Mouse (Mus musculus): Measurements from ENCODE around the gene Tnrc18.
"Not testable (repeated sequence)": the region's sequence is repeated elsewhere in the genome, so short reads cannot be mapped to it uniquely, and the experiment has no call there.

Tnrc18 gene

GRCm38 (mm10) chr5:142817524-142818434 lies at the start of gene Tnrc18:
Gene Tnrc18 (minus strand): TSS chr5:142817662.
- DNase-seq (ENCODE audit: low spot score in 2 of 2), result peak; percentile 99 to 100

- peak; percentile 50 to 80 for DNase-seq (ENCODE audit: low spot score in 2 of 2)
Measured at GRCm38 (mm10) chr5:142857763-142858229, 40.3 kb upstream of the Tnrc18 start.

- DNase-seq (ENCODE audit: low spot score in 2 of 2), result no peak
Measured at GRCm38 (mm10) chr5:142856408-142856807, 38.9 kb upstream of the Tnrc18 start.

- peak; percentile 45 to 79 for DNase-seq (ENCODE audit: low spot score in 2 of 2)
Measured at GRCm38 (mm10) chr5:142854877-142855276, 37.4 kb upstream of the Tnrc18 start.

DNA sequence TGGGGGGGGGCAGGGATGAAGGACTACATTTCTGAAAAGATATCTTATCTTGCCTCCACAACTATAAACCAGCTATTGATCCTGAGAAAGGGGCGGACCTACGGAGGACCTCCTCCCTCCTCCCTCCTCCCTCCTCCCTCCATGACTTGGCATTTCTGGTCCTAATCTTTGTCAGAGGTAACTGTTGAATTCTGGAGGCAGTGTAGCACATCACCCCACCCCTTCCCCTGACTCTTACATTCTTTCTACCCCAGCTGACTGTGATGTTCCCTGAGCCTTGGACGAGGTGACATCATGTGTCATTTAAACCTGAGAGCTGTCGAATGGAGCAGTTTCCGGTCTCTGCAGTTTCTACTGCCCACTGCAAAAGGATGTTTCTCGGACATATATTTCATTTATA lies 36.1 kb upstream of the Tnrc18 start:
- DNase-seq (ENCODE audit: low spot score in 2 of 2), result no peak

DNA sequence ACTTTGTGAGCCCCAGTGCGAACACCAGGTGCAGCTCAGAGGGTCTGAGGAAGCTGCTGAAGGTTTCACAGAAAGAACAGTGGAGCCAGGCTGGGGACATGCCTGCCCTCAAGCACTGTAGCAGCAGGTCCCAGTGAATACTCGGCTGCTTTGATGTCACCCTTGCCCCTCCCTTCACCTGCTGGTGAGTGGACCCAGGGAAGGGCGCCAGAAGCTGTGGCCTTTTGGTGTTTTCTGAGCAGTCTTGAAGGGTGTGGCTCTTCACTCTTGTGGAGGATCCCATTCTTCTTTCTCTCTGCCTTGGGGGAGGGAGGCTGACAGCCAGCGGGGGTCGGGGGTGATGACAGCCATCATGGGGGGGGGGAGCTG lies 34.2 kb upstream of the Tnrc18 start:
- no peak for DNase-seq (ENCODE audit: low spot score in 2 of 2)

DNA sequence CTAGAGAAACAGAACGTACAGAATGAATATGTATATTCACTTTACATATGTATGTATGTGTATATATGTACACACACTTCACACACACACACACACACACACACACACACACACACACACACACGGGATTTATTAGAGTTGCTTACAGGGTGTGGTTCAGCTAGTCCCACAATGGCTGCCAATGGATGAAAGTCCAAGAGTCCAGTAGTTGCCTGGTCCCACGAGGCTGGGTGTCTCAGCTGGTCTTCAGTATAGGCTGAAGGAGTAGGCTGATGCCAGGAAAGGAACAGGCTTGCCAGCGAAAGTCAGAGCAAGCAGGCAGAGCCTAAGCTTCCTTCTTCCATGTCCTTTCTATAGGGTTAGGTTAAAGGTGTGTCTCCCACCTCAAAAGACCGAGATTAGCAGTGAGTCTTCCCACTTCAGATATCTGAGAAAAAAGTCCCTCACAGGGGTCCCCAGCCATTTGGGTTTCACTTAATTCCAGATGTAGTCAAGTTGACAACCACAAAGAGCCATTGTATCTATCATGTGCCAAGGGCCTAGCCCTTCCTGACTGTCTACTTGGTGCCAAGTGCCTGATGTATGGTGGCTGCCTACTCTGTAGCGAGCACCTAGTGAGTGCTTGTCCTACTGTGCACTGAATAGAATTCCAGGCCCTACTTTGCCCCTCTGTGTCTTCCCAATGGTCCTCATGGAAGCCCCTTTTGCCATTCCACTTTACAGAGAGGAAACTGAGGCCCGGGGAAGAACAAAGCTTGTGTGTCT lies 33.6 kb upstream of the Tnrc18 start:
- no peak for DNase-seq (ENCODE audit: low spot score in 2 of 2)

GRCm38 (mm10) chr5:142850476-142850875 lies 33.0 kb upstream of the Tnrc18 start:
- DNase-seq (ENCODE audit: low spot score in 2 of 2), result no peak

- no peak for DNase-seq (ENCODE audit: low spot score in 2 of 2)
Measured at GRCm38 (mm10) chr5:142848911-142849310, 31.4 kb upstream of the Tnrc18 start.

- DNase-seq (ENCODE audit: low spot score in 2 of 2), result no peak
Measured at GRCm38 (mm10) chr5:142848149-142848548, 30.7 kb upstream of the Tnrc18 start.

GRCm38 (mm10) chr5:142844467-142844866 lies 27.0 kb upstream of the Tnrc18 start:
- no peak for DNase-seq (ENCODE audit: low spot score in 2 of 2)

DNA sequence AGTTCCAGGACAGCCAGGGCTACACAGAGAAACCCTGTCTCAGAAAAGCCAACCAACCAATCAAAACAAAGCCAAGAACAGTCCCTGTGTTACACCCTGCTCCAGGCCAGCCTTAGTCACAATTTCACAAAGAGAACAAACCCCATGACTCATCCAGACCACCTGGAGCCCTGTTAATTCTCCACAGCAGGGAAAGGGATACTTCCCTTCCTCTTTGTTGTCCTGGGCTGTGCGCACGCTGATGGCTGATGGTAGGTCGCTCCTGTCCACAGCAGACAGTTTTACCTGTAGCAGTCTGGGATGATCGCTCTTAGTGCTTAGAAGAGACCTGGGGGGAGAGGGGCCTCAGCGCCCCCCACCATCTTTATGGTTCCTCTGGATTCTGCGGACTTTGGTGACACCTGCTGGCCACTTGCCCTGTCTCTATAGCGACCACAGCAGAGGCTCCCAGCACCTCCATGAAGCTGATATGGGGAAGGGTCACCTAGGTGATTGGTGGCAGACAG lies 24.7 kb upstream of the Tnrc18 start:
- peak in 1 of 2 experiments; percentile 26 for DNase-seq (ENCODE audit: low spot score in 2 of 2)

- DNase-seq (ENCODE audit: low spot score in 2 of 2), result no peak
Measured at GRCm38 (mm10) chr5:142841372-142842136, 24.1 kb upstream of the Tnrc18 start.

GRCm38 (mm10) chr5:142837427-142837826 lies 20.0 kb upstream of the Tnrc18 start:
- not testable (repeated sequence) for DNase-seq (ENCODE audit: low spot score in 2 of 2)

DNA sequence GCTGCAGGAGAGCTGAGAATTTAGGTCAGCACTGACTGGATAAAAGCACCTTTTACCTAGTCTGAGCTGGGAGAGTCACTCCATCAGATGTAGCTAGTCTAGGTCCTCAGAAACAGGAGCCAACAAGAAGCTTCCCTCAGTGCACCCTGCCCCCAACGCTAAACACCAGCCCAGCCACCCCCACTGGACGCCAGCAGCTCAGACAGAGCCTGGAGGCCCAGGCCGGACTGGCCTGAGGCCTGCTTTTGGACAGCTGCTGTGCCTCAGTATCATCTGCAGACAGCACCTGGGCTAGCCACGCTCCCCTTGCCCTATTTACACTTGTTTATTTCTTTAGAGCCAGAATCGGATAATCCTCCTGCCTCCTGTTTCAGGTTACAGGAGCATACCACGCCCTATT lies 19.4 kb upstream of the Tnrc18 start:
- DNase-seq (ENCODE audit: low spot score in 2 of 2), result no peak

DNA sequence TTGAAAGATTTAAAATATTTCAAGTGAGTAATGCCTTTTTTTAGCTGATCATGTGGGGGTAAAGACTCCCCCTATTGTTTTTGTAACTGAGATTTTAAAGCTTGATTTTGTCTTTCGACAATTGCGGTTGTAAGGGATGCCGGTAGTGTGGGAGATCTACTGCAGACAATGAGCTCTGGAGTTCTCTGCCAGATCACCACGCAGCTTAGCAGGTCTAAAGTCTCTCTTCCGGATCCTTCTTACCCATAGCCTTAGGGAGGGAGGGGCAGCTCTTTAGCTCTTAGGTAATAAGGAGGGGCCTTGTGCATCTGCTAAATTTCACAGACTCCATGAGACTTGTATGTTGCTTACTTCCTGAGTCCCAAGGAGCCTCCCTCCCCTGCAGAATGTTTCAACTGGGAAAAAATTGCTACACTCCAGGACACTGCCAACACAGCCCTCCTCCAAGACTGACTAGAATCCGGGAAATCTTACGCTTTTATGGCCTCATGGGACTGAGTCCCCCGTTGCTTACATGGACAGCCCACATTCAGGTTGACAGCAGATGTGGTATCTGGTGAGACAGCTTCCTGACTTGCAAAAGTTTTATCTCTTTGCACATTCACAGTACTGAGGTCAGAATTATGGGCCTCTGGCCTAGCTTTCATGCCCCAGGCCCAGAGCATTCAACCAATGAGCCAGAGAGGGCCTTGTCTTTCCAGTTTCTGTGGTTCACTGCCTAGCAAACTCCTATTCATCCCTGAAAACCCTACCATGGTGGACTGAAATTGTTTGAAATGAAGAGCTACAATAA lies 16.4 kb upstream of the Tnrc18 start:
- no peak for DNase-seq (ENCODE audit: low spot score in 2 of 2)

DNA sequence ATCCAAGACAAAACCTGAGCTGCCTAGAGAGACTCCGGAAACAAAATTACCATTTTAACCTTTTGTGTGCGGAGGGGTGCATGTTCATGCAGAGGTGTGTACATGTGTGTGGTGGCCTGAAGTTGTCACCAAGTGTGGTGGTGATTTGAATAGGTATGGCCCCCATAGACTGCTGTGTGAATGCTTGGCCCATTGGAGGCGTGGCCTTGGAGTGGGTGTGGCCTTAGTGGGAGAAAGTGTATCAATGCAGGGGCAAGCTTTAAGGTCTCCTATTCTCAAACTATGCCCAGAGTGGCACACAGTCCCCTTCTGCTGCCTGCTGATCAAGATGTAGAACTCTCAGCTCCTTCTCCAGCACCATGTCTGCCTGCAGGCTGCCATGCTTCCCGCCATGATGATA lies 8.7 kb upstream of the Tnrc18 start:
- no peak for DNase-seq (ENCODE audit: low spot score in 2 of 2)

GRCm38 (mm10) chr5:142825665-142826064 lies 8.2 kb upstream of the Tnrc18 start:
- no peak for DNase-seq (ENCODE audit: low spot score in 2 of 2)

- no peak for DNase-seq (ENCODE audit: low spot score in 2 of 2)
Measured at GRCm38 (mm10) chr5:142824091-142824490, 6.6 kb upstream of the Tnrc18 start.

- peak in 1 of 2 experiments; percentile 67 for DNase-seq (ENCODE audit: low spot score in 2 of 2)
Measured at GRCm38 (mm10) chr5:142823096-142824062, 5.9 kb upstream of the Tnrc18 start.

Measured in cerebellum, postnatal 4 days (tissue).